Mouse (Mus musculus): ENCODE measurements around the gene Fam181b. TPM values are rescaled to one million over a fixed set of nuclear protein-coding genes. Genes with fewer than 3 reads are reported as not detected.

Fam181b gene
- total and polyA plus RNA-seq, 3 experiments, result 0.11 TPM; not detected in 2

DNA sequence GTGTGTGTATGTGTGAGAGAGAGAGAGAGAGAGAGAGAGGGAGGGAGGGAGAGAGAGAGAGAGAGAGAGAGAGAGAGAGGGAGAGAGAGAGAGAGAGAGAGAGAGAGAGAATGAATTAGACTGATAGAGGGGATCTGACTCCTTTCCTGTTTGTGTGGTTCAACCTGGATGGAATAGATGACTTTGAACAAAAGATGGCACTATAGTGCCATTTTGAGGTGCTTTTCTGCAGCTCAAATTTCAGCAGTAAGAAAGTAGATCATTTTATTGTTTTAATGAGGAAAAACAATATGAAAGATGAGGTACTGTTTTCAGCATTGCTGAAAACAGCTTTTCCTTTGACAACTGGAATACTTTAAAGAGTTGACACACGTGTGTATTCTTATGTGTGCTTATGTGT, 37.9 kb downstream of the Fam181b start:
- Histone ChIP-seq H3K9me3 (replicated peaks) (no peaks in the 10 kb centered on the region), H3K4me1 (ENCODE audit: insufficient read depth, low read depth, low read length) (no peaks in the 10 kb centered on the region), H3K27me3 (ENCODE audit: insufficient read depth, low read length) (no peaks in the 10 kb centered on the region), H3K4me3 (ENCODE audit: low read depth, low read length) (no peak overlapping the region), H3K36me3 (replicated peaks) (no peaks in the 10 kb centered on the region)
- ATAC-seq (ENCODE audit: extremely low read depth, insufficient number of reproducible peaks, low FRiP score, poor library complexity, severe bottlenecking) (no peak), DNase-seq (ENCODE audit: low spot score) (no peak)
- TF ChIP-seq POLR2AphosphoS5 (IDR thresholded peaks at IDR 0.05; ENCODE audit: insufficient replicate concordance, low read depth, low read length) (no peak), GATA2 (IDR thresholded peaks at IDR 0.05; ENCODE audit: borderline replicate concordance, low read depth, low read length) (no peak), TAL1 (conservative IDR thresholded peaks at IDR 0.05; ENCODE audit: low read depth, low read length) (no peak), GATA1 (IDR thresholded peaks at IDR 0.05; ENCODE audit: borderline replicate concordance, low read length) (no peak), CTCF (IDR thresholded peaks at IDR 0.05; ENCODE audit: low read depth, low read length) (no peak)

DNA sequence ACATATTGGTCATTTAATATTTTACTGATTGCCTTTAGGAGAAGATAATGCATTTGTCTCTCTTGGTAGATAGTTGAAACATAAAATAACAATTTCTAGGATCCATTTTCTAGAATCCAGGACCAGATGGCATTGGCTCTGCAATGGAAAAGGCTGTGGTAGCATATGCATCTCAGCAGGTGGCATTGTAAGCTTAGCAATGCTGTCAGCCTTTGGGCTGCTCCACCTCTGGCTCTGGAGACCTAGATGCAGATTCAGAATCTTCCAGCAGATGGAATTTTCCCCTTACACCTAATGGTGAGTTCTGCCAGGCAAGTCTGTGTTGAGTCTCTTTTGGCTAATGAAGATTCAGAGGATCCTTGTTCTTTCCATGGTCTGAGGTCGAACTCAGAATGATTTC, 44.3 kb downstream of the Fam181b start:
- H3K27me3 ChIP-seq (ENCODE audit: insufficient read depth, low read length), result no peaks in the 10 kb centered on the region
- no peak overlapping the region for H3K4me3 ChIP-seq (ENCODE audit: low read depth, low read length)
- no peak for DNase-seq (ENCODE audit: low spot score)
- no peaks in the 10 kb centered on the region for H3K4me1 ChIP-seq (ENCODE audit: insufficient read depth, low read depth, low read length)
- H3K9me3 ChIP-seq (replicated peaks), result no peaks in the 10 kb centered on the region
- H3K36me3 ChIP-seq (replicated peaks), result no peaks in the 10 kb centered on the region
- TF ChIP-seq GATA1 (IDR thresholded peaks at IDR 0.05; ENCODE audit: borderline replicate concordance, low read length) (no peak), POLR2AphosphoS5 (IDR thresholded peaks at IDR 0.05; ENCODE audit: insufficient replicate concordance, low read depth, low read length) (no peak), TAL1 (conservative IDR thresholded peaks at IDR 0.05; ENCODE audit: low read depth, low read length) (no peak), CTCF (IDR thresholded peaks at IDR 0.05; ENCODE audit: low read depth, low read length) (no peak), GATA2 (IDR thresholded peaks at IDR 0.05; ENCODE audit: borderline replicate concordance, low read depth, low read length) (no peak)
- ATAC-seq (ENCODE audit: extremely low read depth, insufficient number of reproducible peaks, low FRiP score, poor library complexity, severe bottlenecking), result no peak

Other genes starting within 250 kb of the Fam181b start
- 86.3 and 95.7 TPM in 2 replicates for gene Ddias, start 205.6 kb upstream of the Fam181b start, total RNA-seq (2014; fragmentation: Nextera tagmentation)
- gene Ddias, start 205.6 kb upstream of the Fam181b start, total RNA-seq (2017), result 32.1 and 40.8 TPM in 2 replicates
- 23.3 and 26.8 TPM in 2 replicates for gene Ddias, start 205.6 kb upstream of the Fam181b start, polyA plus RNA-seq (2012)
- gene Prcp, start 205.4 kb upstream of the Fam181b start, total RNA-seq (2014; fragmentation: Nextera tagmentation), result 41.2 and 47.6 TPM in 2 replicates
- gene Prcp, start 205.4 kb upstream of the Fam181b start, total RNA-seq (2017), result 12.5 and 12.9 TPM in 2 replicates
- 30.0 and 42.5 TPM in 2 replicates for gene Prcp, start 205.4 kb upstream of the Fam181b start, polyA plus RNA-seq (2012)